Mouse (Mus musculus) neutrophil, adult 83 days (primary cell): ENCODE results near the gene Gm4792. TPM values are rescaled to one million over a fixed set of nuclear protein-coding genes. Genes with fewer than 3 reads are reported as not detected.

Experiments
- total RNA-seq, 2 experiments: library from RNA; stranded (reverse); gene quantifications; one replicate each; pipeline ENCODE4 v1.2.4; 2023

The Gm4792 gene
- not detected for total RNA-seq

GRCm38 (mm10) chr10:94298471-94298870 is at the start of gene Gm4792:
Gm4792 (minus strand) TSS chr10:94298703.

GRCm38 (mm10) chr10:94311511-94312006 is 13.1 kb upstream of the Gm4792 start, which contains the start of gene Tmcc3:
Tmcc3 (plus strand) TSS chr10:94311949.

Other genes with a start within 250 kb of the Gm4792 start
- gene Nr2c1, start 150.7 kb downstream of the Gm4792 start, total RNA-seq, result 1 to 10 TPM; 3.0 to 3.6 TPM
- 10 to 100 TPM; 48.8 to 50.1 TPM for gene Ndufa12, start 100.0 kb downstream of the Gm4792 start, total RNA-seq
- 1 to 10 TPM; 5.0 to 5.2 TPM for gene Tmcc3, start 13.2 kb upstream of the Gm4792 start, total RNA-seq